Comparison of ENCODE assay signal across 8 mouse cellular contexts in genomic region chr16:64851085-64851562, GRCm38 (mm10). TPM values are rescaled to one million over a fixed set of nuclear protein-coding genes. Genes with fewer than 3 reads are reported as not detected.
DNase-seq lines count a peak whose midpoint lies in the region; ATAC-seq lines count a peak whose summit lies in the region.

No protein-coding gene starts in this region.

- peak overlapping the region; percentile 83 for H3K9ac ChIP-seq in intestine, embryonic 14.5 days (ENCODE audit: low read length)

- no peak; the same call in 1 of the 2 replicates for ATAC-seq in megakaryocyte, adult 5-6 weeks (ENCODE audit: poor library complexity, severe bottlenecking)
- no peak; the same call in 1 of the 2 replicates for ATAC-seq in intestine, embryonic 14.5 days (replicated peaks; ENCODE audit: low FRiP score, low TSS enrichment, low read depth)
- peak; percentile 1; the same call in 1 of the 2 replicates for ATAC-seq in monocyte, adult 5-6 weeks (replicated peaks; ENCODE audit: insufficient number of reproducible peaks, low FRiP score, low TSS enrichment, poor library complexity, severe bottlenecking)

- H3K4me2 ChIP-seq in intestine, embryonic 14.5 days (ENCODE audit: low read length) = peak overlapping the region; percentile 94

- peak overlapping the region; percentile 99 for H3K4me3 ChIP-seq in megakaryocyte, embryonic 14.5 days (replicated peaks)
- H3K4me3 ChIP-seq in intestine, embryonic 14.5 days (ENCODE audit: low read depth, low read length) = peak overlapping the region; percentile 91

- peaks cover 37% of the 10 kb centered on the region for H3K4me1 ChIP-seq in megakaryocyte, embryonic 14.5 days
- peaks cover 8% of the 10 kb centered on the region; the same call in 1 of the 2 replicates for H3K4me1 ChIP-seq in intestine, embryonic 14.5 days (replicated peaks; ENCODE audit: control insufficient read depth, insufficient read depth, low read length)

- WGBS in intestine, embryonic 14.5 days = under 1% methylated on average over 40 of the region's 45 CpGs

- H3K27ac ChIP-seq in intestine, embryonic 14.5 days (ENCODE audit: low read depth) = peak overlapping the region; percentile 90

- H3K36me3 ChIP-seq in megakaryocyte, embryonic 14.5 days (replicated peaks; ENCODE audit: low read length) = peaks cover 32% of the 10 kb centered on the region
- peaks cover 24% of the 10 kb centered on the region for H3K36me3 ChIP-seq in intestine, embryonic 14.5 days (ENCODE audit: control insufficient read depth, insufficient read depth, low read length)

- H3K9me3 ChIP-seq in megakaryocyte, embryonic 14.5 days = no peaks in the 10 kb centered on the region
- H3K9me3 ChIP-seq in intestine, embryonic 14.5 days (ENCODE audit: control insufficient read depth, low read length) = no peaks in the 10 kb centered on the region

- H3K27me3 ChIP-seq in megakaryocyte, embryonic 14.5 days (replicated peaks) = no peaks in the 10 kb centered on the region
- no peaks in the 10 kb centered on the region for H3K27me3 ChIP-seq in intestine, embryonic 14.5 days (replicated peaks; ENCODE audit: control insufficient read depth, insufficient read depth, low read length)

- peak; percentile 57 for DNase-seq in adrenal gland, postnatal 25 days
- no peak for DNase-seq in adrenal gland, postnatal 36 days
- no peak for DNase-seq in intestine, embryonic 14.5 days (ENCODE audit: low spot score)
- no peak for DNase-seq in cerebellum, postnatal 10 days
- DNase-seq in urinary bladder, adult 18-20 months (ENCODE audit: low spot score in 2 of 2) = no peak

RNA-seq across cellular contexts. Expression of gene Zfp654, which starts 0.3 kb away (rescaled TPM):
- total RNA-seq in adrenal gland, postnatal 25 days (2021) = 23.1 and 23.3 TPM in 2 replicates
- 10 to 100 TPM; 18.7 to 23.3 TPM for total RNA-seq in adrenal gland, postnatal 36 days (2021)
- polyA plus RNA-seq in megakaryocyte, embryonic 14.5 days (2012; ENCODE audit: insufficient read depth, low replicate concordance) = 0.13 and 0.51 TPM in 2 replicates
- 19.2 and 21.1 TPM in 2 replicates for total RNA-seq in megakaryocyte, adult 5-6 weeks (2015)
- total RNA-seq in megakaryocyte, adult 5-6 weeks (2017) = 10.8 and 14.1 TPM in 2 replicates
- polyA plus RNA-seq in intestine, embryonic 14.5 days (2014; fragmentation: Nextera tagmentation; extraction: Ambion mirVana) = 7.5 and 7.9 TPM in 2 replicates
- total RNA-seq in monocyte, adult 5-6 weeks (2017) = 20.6 to 26.0 TPM (median 22.4 TPM) in 3 replicates

RNA-seq across cellular contexts. Expression of gene Cggbp1, which starts 0.7 kb away (rescaled TPM):
- total RNA-seq in adrenal gland, postnatal 25 days (2021) = 136 and 153 TPM in 2 replicates
- total RNA-seq in adrenal gland, postnatal 36 days (2021) = 100 to 1,000 TPM; 131 to 157 TPM
- 11.7 and 17.5 TPM in 2 replicates for polyA plus RNA-seq in megakaryocyte, embryonic 14.5 days (2012; ENCODE audit: insufficient read depth, low replicate concordance)
- 111 and 133 TPM in 2 replicates for total RNA-seq in megakaryocyte, adult 5-6 weeks (2015)
- 103 and 104 TPM in 2 replicates for total RNA-seq in megakaryocyte, adult 5-6 weeks (2017)
- polyA plus RNA-seq in intestine, embryonic 14.5 days (2014; fragmentation: Nextera tagmentation; extraction: Ambion mirVana) = 76.6 and 84.6 TPM in 2 replicates
- 79.2 to 119 TPM (median 83.8 TPM) in 3 replicates for total RNA-seq in monocyte, adult 5-6 weeks (2017)
